Mouse (Mus musculus) intestine, embryonic 14.5 days (tissue): ENCODE measurements around the gene Zfp534. TPM values are rescaled to one million over a fixed set of nuclear protein-coding genes. Genes with fewer than 3 reads are reported as not detected.
A peak's percentile ranks its signal among the peaks of the same experiment; 100 is the strongest.
"Not testable (repeated sequence)": the region's sequence is repeated elsewhere in the genome, so short reads cannot be mapped to it uniquely, and the experiment has no call there.

Experiments
- ATAC-seq: fragments of 200-750 bp; cut with Nextera tagmentation; replicated peaks from 2 replicates; pipeline ENCODE4 v1.8.0; 2017; ENCODE audit warnings: low read depth, moderate number of reproducible peaks, moderate TSS enrichment, moderate library complexity; ENCODE audit not compliant: low FRiP score, low TSS enrichment
- DNase-seq: peaks from one replicate; pipeline ENCODE4 v3.0.0-alpha.2; 2018; ENCODE audit warnings: low spot score
- H3K27ac ChIP-seq: fragments of 300-500 bp; sonication (generic); 2 replicates; pipeline ENCODE4 v1.5.1; 2014; ENCODE audit warnings: low read depth, mild to moderate bottlenecking, control low read depth
- H3K27me3 ChIP-seq: fragments of 300-500 bp; sonication (generic); replicated peaks from 2 replicates; pipeline ENCODE4 v1.6.1; 2014; ENCODE audit warnings: low read length, control low read depth; ENCODE audit not compliant: control insufficient read depth, insufficient read depth
- H3K36me3 ChIP-seq: fragments of 300-500 bp; sonication (generic); 2 replicates; pipeline ENCODE4 v1.6.1; 2014; ENCODE audit warnings: low read length, control low read depth; ENCODE audit not compliant: control insufficient read depth, insufficient read depth
- H3K4me1 ChIP-seq: fragments of 300-500 bp; sonication (generic); replicated peaks from 2 replicates; pipeline ENCODE4 v1.6.1; 2014; ENCODE audit warnings: low read length, control low read depth, mixed read lengths; ENCODE audit not compliant: control insufficient read depth, insufficient read depth
- H3K4me2 ChIP-seq: fragments of 300-500 bp; sonication (generic); 2 replicates; pipeline ENCODE4 v1.6.1; 2014; ENCODE audit warnings: low read length
- H3K4me3 ChIP-seq: fragments of 300-500 bp; sonication (generic); 2 replicates; pipeline ENCODE4 v1.5.1; 2014; ENCODE audit warnings: low read depth, low read length, control low read depth, mixed read lengths
- H3K9ac ChIP-seq: fragments of 300-500 bp; sonication (generic); 2 replicates; pipeline ENCODE4 v1.6.1; 2014; ENCODE audit warnings: mild to moderate bottlenecking, low read length
- H3K9me3 ChIP-seq: fragments of 300-500 bp; sonication (generic); 2 replicates; pipeline ENCODE4 v1.6.1; 2016; ENCODE audit warnings: low read length, control low read depth; ENCODE audit not compliant: control insufficient read depth
- WGBS: fragments of 180-500 bp; shearing (Covaris S2); extraction: QIAGEN DNeasy Blood & Tissue Kit; methylation state at CpG from one replicate; pipeline ENCODE4 v1.1.7; 2014; 5-methylcytosine and 5-hydroxymethylcytosine counted together
- polyA plus RNA-seq: library from polyadenylated mRNA; unstranded; fragments of >200 nt; fragmentation: Nextera tagmentation; extraction: Ambion mirVana; gene quantifications from 2 replicates; pipeline ENCODE4 v1.2.1, GENCODE M21; 2014

Zfp534 gene
- not detected in 2 replicates for polyA plus RNA-seq

GRCm38 (mm10) chr4:147702453-147702852 is at the start of gene Zfp534:
Gene Zfp534 (minus strand): TSS chr4:147702553.
- WGBS = 80% methylated on average over 1 of the region's 3 CpGs
- DNase-seq, H3K4me1 ChIP-seq: not testable (repeated sequence)

DNA sequence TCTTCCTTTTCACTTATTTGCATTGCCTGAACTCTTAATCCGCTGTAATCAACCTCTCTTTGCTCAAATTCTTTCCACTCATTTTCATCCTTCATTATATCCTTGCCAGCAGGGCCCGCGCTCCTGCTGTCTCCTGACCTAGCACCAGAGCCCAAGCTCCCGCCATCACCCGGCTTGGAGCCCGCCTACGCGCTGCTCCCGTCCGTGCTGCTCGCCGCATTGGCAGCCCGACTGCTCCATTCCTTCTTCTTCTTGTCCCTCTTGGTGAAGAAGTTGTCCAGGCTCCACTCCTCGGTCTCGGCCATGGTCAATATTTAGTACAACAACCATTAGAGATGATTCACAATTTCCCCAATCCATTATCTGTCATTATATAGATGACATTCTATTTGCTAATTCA is 43.9 kb upstream of the Zfp534 start:
- H3K36me3 ChIP-seq, H3K4me2 ChIP-seq, H3K9ac ChIP-seq, H3K27ac ChIP-seq, H3K9me3 ChIP-seq, ATAC-seq, H3K27me3 ChIP-seq, H3K4me3 ChIP-seq, DNase-seq, H3K4me1 ChIP-seq: not testable (repeated sequence)
- 95% methylated on average over 14 of the region's 15 CpGs for WGBS

More at GRCm38 (mm10) chr4:147702453-147702852, at the start of gene Zfp534:
- H3K4me2 ChIP-seq, H3K27ac ChIP-seq, H3K9me3 ChIP-seq, H3K27me3 ChIP-seq, ATAC-seq, H3K4me3 ChIP-seq, H3K36me3 ChIP-seq, H3K9ac ChIP-seq: not testable (repeated sequence)

GRCm38 (mm10) chr4:147738636-147739369 is 36.5 kb upstream of the Zfp534 start:
- H3K9ac ChIP-seq, H3K27ac ChIP-seq, H3K4me1 ChIP-seq, H3K27me3 ChIP-seq, H3K36me3 ChIP-seq, H3K9me3 ChIP-seq: not testable (repeated sequence)
- Histone ChIP-seq H3K4me2 (peak overlapping the region; percentile 43), H3K4me3 (peak overlapping the region; percentile 32)
- ATAC-seq (0 out of 2 replicates have a peak, but pooled peaks have one; percentile 60), DNase-seq (peak; percentile 68)
- WGBS = 24% methylated on average over 53 of the region's 63 CpGs

DNA sequence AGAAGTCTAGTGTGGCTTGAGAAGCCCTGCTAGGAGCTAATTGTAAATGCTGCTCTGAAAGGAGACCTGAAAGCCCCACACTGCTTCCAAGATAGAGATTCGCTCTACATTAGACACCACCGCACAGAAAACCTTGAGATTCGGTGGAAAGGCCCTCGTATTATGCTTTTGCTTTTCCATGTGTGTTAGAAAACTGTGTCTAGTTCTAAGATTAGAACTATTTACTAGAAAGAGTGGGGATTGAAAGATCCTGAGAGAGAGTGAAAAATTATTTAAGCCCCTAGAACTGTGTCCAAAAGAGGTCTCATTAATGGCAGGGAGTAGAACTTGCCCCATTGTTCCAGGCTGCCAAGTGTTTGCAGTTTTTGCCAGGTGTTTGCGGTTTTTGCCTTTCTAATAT is 47.1 kb downstream of the Zfp534 start:
- not testable (repeated sequence) for H3K4me2 ChIP-seq, H3K9ac ChIP-seq, H3K4me3 ChIP-seq, H3K4me1 ChIP-seq, H3K36me3 ChIP-seq, H3K27ac ChIP-seq, H3K9me3 ChIP-seq, H3K27me3 ChIP-seq, ATAC-seq
- peak; percentile 16 for DNase-seq
- WGBS = 89% methylated on average over 4 of the region's 5 CpGs

GRCm38 (mm10) chr4:147647407-147647806 is 54.9 kb downstream of the Zfp534 start:
- no CpG with 5 or more reads among the region's 3 CpGs for WGBS
- not testable (repeated sequence) for H3K4me1 ChIP-seq, H3K4me3 ChIP-seq, H3K27ac ChIP-seq, H3K4me2 ChIP-seq, H3K36me3 ChIP-seq, H3K9me3 ChIP-seq, H3K27me3 ChIP-seq, H3K9ac ChIP-seq, DNase-seq
- ATAC-seq = 0 out of 2 replicates have a peak, but pooled peaks have one; percentile 50

DNA sequence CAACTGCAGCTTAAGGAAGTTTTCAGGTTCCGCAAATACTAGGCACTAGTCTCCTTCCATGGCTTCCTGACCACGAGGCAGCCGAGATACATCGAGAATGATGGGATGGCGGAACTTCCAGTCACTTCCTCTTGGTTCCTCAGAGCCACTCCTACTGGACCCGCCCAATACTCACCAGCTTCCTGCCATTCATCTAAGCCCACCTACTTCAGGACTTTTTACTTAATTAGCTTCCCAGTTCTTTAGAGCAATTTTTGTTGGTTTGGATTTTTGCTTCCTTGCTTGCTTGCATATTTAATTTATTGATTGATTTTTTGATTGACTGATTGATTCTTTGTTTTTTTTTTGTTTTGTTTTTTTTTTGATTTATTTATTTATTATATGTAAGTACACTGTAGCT is 59.9 kb downstream of the Zfp534 start, which contains the start of gene Zfp979:
Gene Zfp979, minus strand, starts transcription at position 101 of the 400 bp plus-strand sequence.
- not testable (repeated sequence) for H3K27ac ChIP-seq

GRCm38 (mm10) chr4:147641932-147642331 is 60.4 kb downstream of the Zfp534 start:
- not testable (repeated sequence) for H3K9me3 ChIP-seq, DNase-seq
- WGBS = 43% methylated on average over 2 of the region's 3 CpGs

More for the DNA sequence above, 59.9 kb downstream of the Zfp534 start, which contains the start of gene Zfp979:
- not testable (repeated sequence) for DNase-seq, H3K4me1 ChIP-seq, ATAC-seq, H3K4me2 ChIP-seq, H3K36me3 ChIP-seq, H3K9me3 ChIP-seq, H3K9ac ChIP-seq, H3K27me3 ChIP-seq, H3K4me3 ChIP-seq
- no CpG with 5 or more reads among the region's 6 CpGs for WGBS

DNA sequence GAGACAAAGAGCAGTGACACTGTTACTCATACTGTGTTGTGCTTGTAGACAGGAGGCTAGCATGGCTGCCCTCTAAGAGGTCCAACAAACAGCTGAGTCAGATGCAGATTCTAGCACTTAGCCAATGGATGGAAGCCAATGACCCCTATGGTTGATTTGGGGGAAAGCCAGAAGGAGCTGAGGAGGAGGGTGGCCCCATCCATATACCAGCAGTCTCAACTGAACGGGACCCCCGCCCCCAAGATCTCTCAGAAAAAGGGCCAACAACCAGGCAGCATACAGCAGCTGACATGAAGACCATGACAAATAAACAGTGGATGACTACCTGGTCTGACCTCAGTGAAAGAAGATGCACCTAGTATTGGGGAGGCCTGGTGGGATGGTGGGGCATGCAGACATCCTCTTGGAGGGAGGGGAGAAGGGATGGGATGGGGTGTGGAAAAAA is 68.5 kb downstream of the Zfp534 start:
- not testable (repeated sequence) for H3K27me3 ChIP-seq, H3K27ac ChIP-seq, H3K36me3 ChIP-seq, H3K4me1 ChIP-seq, H3K4me3 ChIP-seq, H3K4me2 ChIP-seq, DNase-seq, H3K9ac ChIP-seq, H3K9me3 ChIP-seq
- no CpG with 5 or more reads among the region's 2 CpGs for WGBS
- peak; percentile 75; the same call in 1 of the 2 replicates for ATAC-seq

More at GRCm38 (mm10) chr4:147641932-147642331, 60.4 kb downstream of the Zfp534 start:
- H3K4me1 ChIP-seq, H3K4me3 ChIP-seq, H3K4me2 ChIP-seq, ATAC-seq, H3K27me3 ChIP-seq, H3K27ac ChIP-seq, H3K9ac ChIP-seq, H3K36me3 ChIP-seq: not testable (repeated sequence)
